Mouse (Mus musculus) midbrain, embryonic 10.5 days (tissue): ENCODE results near the gene Gm6993. TPM values are rescaled to one million over a fixed set of nuclear protein-coding genes. Genes with fewer than 3 reads are reported as not detected.

ENCODE experiments used
- DNase-seq: peaks from one replicate; pipeline ENCODE4 v3.0.0-alpha.2; 2017; ENCODE audit warnings: low spot score
- H3K27ac ChIP-seq: fragments of 300-500 bp; sonication (generic); replicated peaks from 2 replicates; pipeline ENCODE4 v1.5.1; 2016; ENCODE audit warnings: mild to moderate bottlenecking
- H3K27me3 ChIP-seq: fragments of 300-500 bp; sonication (generic); 2 replicates; pipeline ENCODE4 v1.6.1; 2016; ENCODE audit warnings: low read depth, mild to moderate bottlenecking; ENCODE audit not compliant: poor library complexity, severe bottlenecking
- H3K36me3 ChIP-seq: fragments of 300-500 bp; sonication (generic); 2 replicates; pipeline ENCODE4 v1.6.1; 2016; ENCODE audit warnings: mild to moderate bottlenecking, moderate library complexity
- H3K4me1 ChIP-seq: fragments of 300-500 bp; sonication (generic); 2 replicates; pipeline ENCODE4 v1.6.1; 2016
- H3K4me3 ChIP-seq: fragments of 300-500 bp; sonication (generic); 2 replicates; pipeline ENCODE4 v1.5.1; 2016; ENCODE audit warnings: mild to moderate bottlenecking, moderate library complexity
- H3K9me3 ChIP-seq: fragments of 300-500 bp; sonication (generic); replicated peaks from 2 replicates; pipeline ENCODE4 v1.6.1; 2016; ENCODE audit warnings: mild to moderate bottlenecking
- WGBS: fragments of 180-500 bp; shearing (Covaris S2); methylation state at CpG from one replicate; pipeline ENCODE4 v1.1.7; 2016; 5-methylcytosine and 5-hydroxymethylcytosine counted together
- polyA plus RNA-seq: library from polyadenylated mRNA; unstranded; fragments of >200 nt; fragmentation: Nextera tagmentation; extraction: Ambion mirVana; gene quantifications from 2 replicates; pipeline ENCODE4 v1.2.1, GENCODE M21; 2016

The Gm6993 gene
- not detected in 2 replicates for polyA plus RNA-seq

GRCm38 (mm10) chr12:31240470-31240869 lies at the start of gene Gm6993:
Gm6993 (plus strand) TSS chr12:31240770.
- no peak for DNase-seq

GRCm38 (mm10) chr12:31191329-31191954 lies 49.1 kb upstream of the Gm6993 start:
- no peaks in the 10 kb centered on the region for H3K36me3 ChIP-seq
- H3K27ac ChIP-seq: no peak overlapping the region
- no peak overlapping the region for H3K4me3 ChIP-seq
- WGBS: 45% methylated on average over 8 of the region's 8 CpGs
- peaks cover 7% of the 10 kb centered on the region for H3K4me1 ChIP-seq
- DNase-seq: no peak
- H3K9me3 ChIP-seq: no peaks in the 10 kb centered on the region
- H3K27me3 ChIP-seq: no peaks in the 10 kb centered on the region

More at GRCm38 (mm10) chr12:31240470-31240869, at the start of gene Gm6993:
- no peaks in the 10 kb centered on the region for H3K9me3 ChIP-seq
- H3K4me1 ChIP-seq: peaks cover 8% of the 10 kb centered on the region
- no peaks in the 10 kb centered on the region for H3K36me3 ChIP-seq
- 87% methylated on average over 5 of the region's 5 CpGs for WGBS
- H3K27me3 ChIP-seq: no peaks in the 10 kb centered on the region
- no peak within 1 kb of the TSS for H3K4me3 ChIP-seq
- H3K27ac ChIP-seq: no peak within 1 kb of the TSS

GRCm38 (mm10) chr12:31202509-31202908 lies 38.1 kb upstream of the Gm6993 start:
- 87% methylated on average over 1 of the region's 1 CpGs for WGBS
- Histone ChIP-seq H3K27ac (no peak overlapping the region), H3K4me3 (no peak overlapping the region), H3K27me3 (no peaks in the 10 kb centered on the region), H3K4me1 (no peaks in the 10 kb centered on the region), H3K9me3 (no peaks in the 10 kb centered on the region), H3K36me3 (no peaks in the 10 kb centered on the region)
- DNase-seq: no peak

- WGBS: 87% methylated on average over 6 of the region's 6 CpGs
- no peaks in the 10 kb centered on the region for H3K36me3 ChIP-seq
- DNase-seq: no peak
- H3K9me3 ChIP-seq: no peaks in the 10 kb centered on the region
- H3K27ac ChIP-seq: no peak overlapping the region
- H3K4me3 ChIP-seq: no peak overlapping the region
- peaks cover under 1% of the 10 kb centered on the region; the same call in 1 of the 2 replicates for H3K4me1 ChIP-seq
- no peaks in the 10 kb centered on the region for H3K27me3 ChIP-seq
Observed at GRCm38 (mm10) chr12:31203746-31204455, 36.7 kb upstream of the Gm6993 start.

- WGBS: 94% methylated on average over 3 of the region's 3 CpGs
- Histone ChIP-seq H3K27ac (no peak overlapping the region), H3K36me3 (no peaks in the 10 kb centered on the region), H3K9me3 (no peaks in the 10 kb centered on the region), H3K4me1 (peaks cover 9% of the 10 kb centered on the region), H3K4me3 (no peak overlapping the region), H3K27me3 (no peaks in the 10 kb centered on the region)
- DNase-seq: no peak
Observed at GRCm38 (mm10) chr12:31204898-31205297, 35.7 kb upstream of the Gm6993 start.

GRCm38 (mm10) chr12:31205983-31206633 lies 34.5 kb upstream of the Gm6993 start:
- Histone ChIP-seq H3K4me3 (no peak overlapping the region), H3K9me3 (no peaks in the 10 kb centered on the region), H3K4me1 (peaks cover 9% of the 10 kb centered on the region), H3K27me3 (no peaks in the 10 kb centered on the region), H3K27ac (no peak overlapping the region), H3K36me3 (no peaks in the 10 kb centered on the region)
- WGBS: 84% methylated on average over 10 of the region's 10 CpGs
- DNase-seq: no peak

GRCm38 (mm10) chr12:31208766-31209165 lies 31.8 kb upstream of the Gm6993 start:
- 67% methylated on average over 6 of the region's 6 CpGs for WGBS
- Histone ChIP-seq H3K36me3 (no peaks in the 10 kb centered on the region), H3K4me3 (no peak overlapping the region), H3K4me1 (peaks cover 9% of the 10 kb centered on the region), H3K9me3 (no peaks in the 10 kb centered on the region), H3K27me3 (no peaks in the 10 kb centered on the region), H3K27ac (no peak overlapping the region)
- DNase-seq: no peak

GRCm38 (mm10) chr12:31209377-31209805 lies 31.2 kb upstream of the Gm6993 start:
- H3K27ac ChIP-seq: 0 out of 2 replicates have a peak overlapping the region, but pooled peaks have one; percentile 17
- H3K36me3 ChIP-seq: no peaks in the 10 kb centered on the region
- H3K4me3 ChIP-seq: no peak overlapping the region
- H3K4me1 ChIP-seq: peaks cover 9% of the 10 kb centered on the region
- no peak for DNase-seq
- H3K9me3 ChIP-seq: no peaks in the 10 kb centered on the region
- 43% methylated on average over 5 of the region's 5 CpGs for WGBS
- H3K27me3 ChIP-seq: no peaks in the 10 kb centered on the region

- Histone ChIP-seq H3K27me3 (no peaks in the 10 kb centered on the region), H3K27ac (no peak overlapping the region), H3K9me3 (no peaks in the 10 kb centered on the region), H3K4me1 (peaks cover 9% of the 10 kb centered on the region), H3K4me3 (no peak overlapping the region), H3K36me3 (no peaks in the 10 kb centered on the region)
- no peak for DNase-seq
- WGBS: 93% methylated on average over 7 of the region's 7 CpGs
Observed at GRCm38 (mm10) chr12:31213556-31213955, 27.0 kb upstream of the Gm6993 start.

GRCm38 (mm10) chr12:31215003-31215402 lies 25.6 kb upstream of the Gm6993 start:
- no peak for DNase-seq
- 87% methylated on average over 6 of the region's 6 CpGs for WGBS
- Histone ChIP-seq H3K36me3 (no peaks in the 10 kb centered on the region), H3K27ac (no peak overlapping the region), H3K4me1 (no peaks in the 10 kb centered on the region), H3K9me3 (no peaks in the 10 kb centered on the region), H3K4me3 (no peak overlapping the region), H3K27me3 (no peaks in the 10 kb centered on the region)

GRCm38 (mm10) chr12:31217232-31217631 lies 23.3 kb upstream of the Gm6993 start:
- Histone ChIP-seq H3K27me3 (no peaks in the 10 kb centered on the region), H3K9me3 (no peaks in the 10 kb centered on the region), H3K27ac (no peak overlapping the region), H3K4me3 (no peak overlapping the region), H3K4me1 (peaks cover 2% of the 10 kb centered on the region), H3K36me3 (no peaks in the 10 kb centered on the region)
- no peak for DNase-seq
- WGBS: 87% methylated on average over 5 of the region's 5 CpGs

GRCm38 (mm10) chr12:31218774-31219173 lies 21.8 kb upstream of the Gm6993 start:
- WGBS: 73% methylated on average over 3 of the region's 3 CpGs
- Histone ChIP-seq H3K27me3 (no peaks in the 10 kb centered on the region), H3K27ac (no peak overlapping the region), H3K36me3 (no peaks in the 10 kb centered on the region), H3K4me3 (no peak overlapping the region), H3K9me3 (no peaks in the 10 kb centered on the region), H3K4me1 (peaks cover 10% of the 10 kb centered on the region)
- DNase-seq: no peak

GRCm38 (mm10) chr12:31221522-31221921 lies 19.0 kb upstream of the Gm6993 start:
- no peak overlapping the region for H3K27ac ChIP-seq
- H3K4me1 ChIP-seq: peaks cover 10% of the 10 kb centered on the region
- DNase-seq: no peak
- H3K4me3 ChIP-seq: no peak overlapping the region
- no peaks in the 10 kb centered on the region for H3K27me3 ChIP-seq
- H3K36me3 ChIP-seq: no peaks in the 10 kb centered on the region
- WGBS: 83% methylated on average over 6 of the region's 6 CpGs
- H3K9me3 ChIP-seq: no peaks in the 10 kb centered on the region
